Mouse (Mus musculus): ENCODE data around the gene Timm44.

Gene Timm44

DNA sequence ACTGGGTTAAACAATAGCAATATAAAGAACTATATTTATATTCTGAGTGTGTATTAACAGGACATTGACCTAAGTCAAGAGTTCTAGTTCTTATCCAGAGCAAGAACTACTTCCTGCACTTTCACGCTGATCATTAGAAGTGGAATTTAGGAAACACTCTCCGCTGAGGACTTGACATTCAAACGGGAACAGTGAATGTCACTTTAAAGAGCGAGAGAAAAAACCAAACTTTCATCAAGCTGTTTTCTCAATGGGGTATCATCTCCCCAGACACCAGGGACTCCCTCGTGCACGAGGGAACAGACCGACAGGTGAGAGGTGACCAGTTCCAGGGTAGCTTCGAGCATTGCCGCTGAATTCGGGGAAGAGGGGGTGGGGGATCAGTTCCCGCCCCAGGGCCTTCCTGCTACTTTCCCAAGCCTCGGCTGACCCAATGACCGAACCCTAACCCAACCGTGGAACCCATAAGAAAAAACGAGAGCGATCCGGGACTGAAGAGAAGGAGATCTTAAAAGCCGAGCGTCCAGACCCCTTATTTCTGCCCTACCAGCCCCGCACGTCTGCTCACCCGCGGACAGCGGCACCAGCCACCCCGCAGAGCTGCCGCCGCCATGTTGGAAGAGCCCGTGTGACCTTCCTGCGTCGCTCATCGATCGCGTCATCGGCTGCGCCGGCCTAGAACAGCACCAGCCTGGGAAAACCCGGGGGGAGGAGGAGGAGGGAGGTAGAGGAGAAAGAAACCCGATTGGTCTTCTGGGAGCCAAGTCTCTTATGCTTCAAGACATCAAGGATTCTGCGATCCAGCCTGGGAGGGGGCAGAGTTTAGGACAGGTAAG is at the start of gene Timm44:
TSS of gene Timm44 (minus strand) at position 639 of the 836 bp plus-strand sequence.
- peak; percentile 93 for DNase-seq

DNA sequence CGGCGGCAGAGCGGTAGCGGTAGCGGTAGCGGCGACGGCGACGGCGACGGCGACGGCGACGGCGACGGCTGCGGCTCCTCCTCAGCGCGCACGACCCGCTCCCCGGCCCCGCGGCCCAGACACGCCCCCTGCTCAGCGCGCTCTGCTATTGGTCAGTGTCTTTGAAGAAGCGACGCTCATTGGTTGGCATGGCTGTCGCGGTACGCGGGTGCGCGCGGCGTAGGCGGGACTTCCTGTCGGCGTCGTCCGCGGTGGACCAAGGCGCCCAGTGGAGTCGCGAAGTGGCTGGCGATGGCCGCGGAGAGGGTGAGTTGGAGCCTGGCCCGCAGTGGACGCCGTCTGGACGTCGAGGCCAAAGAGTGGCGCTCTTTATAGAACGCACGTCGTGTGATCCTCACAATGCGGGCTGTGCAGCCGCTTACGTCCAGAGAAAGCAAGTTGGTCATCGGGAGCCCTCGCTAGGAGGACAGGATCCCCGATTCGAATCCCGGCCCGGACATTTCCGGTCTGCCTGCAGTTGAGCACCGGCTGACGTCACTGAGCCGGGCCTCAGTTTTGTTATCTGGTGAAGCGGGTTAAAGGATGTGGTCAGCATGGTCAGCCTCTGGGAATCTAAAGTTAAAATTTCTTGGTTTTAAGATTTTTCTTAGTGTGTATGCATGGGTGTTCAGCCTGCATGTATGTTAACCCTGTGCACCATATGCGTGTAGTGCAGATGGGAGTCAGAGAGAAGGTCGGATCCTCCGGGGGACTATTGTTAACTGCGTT is 49.5 kb upstream of the Timm44 start, which contains the start of the genes Ccl25 and Elavl1:
TSS of gene Ccl25 (plus strand) at position 228 of the 768 bp plus-strand sequence.
TSS of gene Elavl1 (minus strand) at position 431 of the 768 bp plus-strand sequence.
- peak; percentile 97 for DNase-seq

DNA sequence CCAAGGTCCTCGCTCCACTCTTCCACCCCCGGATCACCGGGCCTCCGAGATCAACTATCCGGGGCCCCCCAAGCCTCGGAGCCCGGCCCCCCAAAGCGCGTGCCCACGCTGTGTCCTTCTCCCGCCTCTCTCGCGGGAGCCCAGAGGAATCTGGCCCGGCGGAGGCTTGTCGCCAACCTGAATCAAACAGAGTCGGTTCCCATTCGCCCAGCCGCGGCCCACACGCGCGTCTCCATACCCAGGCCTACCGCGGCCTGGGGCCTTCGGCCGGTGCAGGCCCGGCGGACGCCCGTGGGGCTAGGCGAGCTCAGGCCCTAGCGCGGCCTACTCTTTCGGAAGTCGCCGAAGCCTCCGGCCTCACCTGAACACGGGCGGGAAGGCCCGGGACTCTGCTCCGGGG is 48.8 kb upstream of the Timm44 start:
- DNase-seq, result no peak

DNA sequence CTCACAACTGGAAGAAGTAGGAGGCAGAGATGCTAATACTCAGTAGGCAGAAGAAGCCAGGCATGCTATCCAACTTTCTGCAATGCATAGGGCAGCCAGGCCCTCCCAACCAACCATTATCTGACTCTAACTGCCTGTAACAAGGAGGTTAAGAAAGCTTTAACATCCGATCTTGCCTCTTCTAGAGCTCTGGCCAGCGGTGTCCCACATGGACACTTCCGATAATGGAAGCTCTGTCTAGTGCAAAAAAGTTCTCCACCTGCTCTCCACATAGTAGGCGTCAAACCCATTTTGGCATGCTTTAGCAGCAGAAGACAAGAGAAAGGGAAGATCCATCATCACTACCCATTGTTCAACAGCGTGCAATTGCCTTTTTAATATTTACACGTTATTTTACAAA is 48.2 kb upstream of the Timm44 start:
- DNase-seq, result no peak

DNA sequence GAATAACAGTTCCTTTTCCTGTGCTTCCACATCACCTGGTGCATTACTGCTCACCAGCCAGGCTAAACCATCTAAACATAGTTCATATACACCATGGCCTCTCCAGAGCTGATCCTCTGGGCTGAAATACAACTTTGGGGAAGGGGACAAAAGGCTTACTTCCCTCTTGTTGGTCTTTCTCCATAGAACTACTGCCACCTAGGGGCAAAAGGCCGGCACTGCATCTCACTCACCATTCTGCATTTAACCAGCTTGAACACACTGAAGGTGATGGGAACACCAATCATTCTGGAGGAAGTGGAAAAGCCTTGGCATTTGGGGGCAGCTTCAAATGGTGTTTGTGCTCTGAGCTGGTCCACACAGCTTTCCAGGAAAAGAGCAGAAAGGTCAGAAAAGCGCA is 46.8 kb upstream of the Timm44 start:
- peak; percentile 86 for DNase-seq

DNA sequence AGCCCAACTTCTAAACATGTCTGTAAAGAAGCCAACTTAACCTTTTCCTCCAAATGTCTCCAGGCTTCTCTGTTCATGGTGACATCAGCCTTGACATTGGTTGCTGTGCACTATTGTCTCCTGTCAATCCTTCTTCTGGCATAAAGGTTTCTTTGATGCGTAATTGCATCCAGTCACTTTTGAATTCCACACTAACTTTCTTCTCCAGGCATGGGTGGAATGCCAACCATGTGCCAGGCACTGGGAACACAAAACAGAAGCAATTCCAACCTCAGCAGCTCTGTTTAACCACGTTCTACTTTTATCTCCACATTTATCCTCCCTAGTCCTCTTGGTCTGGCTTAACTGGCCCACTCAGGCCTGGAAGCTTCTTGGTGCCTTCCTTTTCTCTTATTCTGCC is 45.3 kb upstream of the Timm44 start:
- DNase-seq, result no peak

DNA sequence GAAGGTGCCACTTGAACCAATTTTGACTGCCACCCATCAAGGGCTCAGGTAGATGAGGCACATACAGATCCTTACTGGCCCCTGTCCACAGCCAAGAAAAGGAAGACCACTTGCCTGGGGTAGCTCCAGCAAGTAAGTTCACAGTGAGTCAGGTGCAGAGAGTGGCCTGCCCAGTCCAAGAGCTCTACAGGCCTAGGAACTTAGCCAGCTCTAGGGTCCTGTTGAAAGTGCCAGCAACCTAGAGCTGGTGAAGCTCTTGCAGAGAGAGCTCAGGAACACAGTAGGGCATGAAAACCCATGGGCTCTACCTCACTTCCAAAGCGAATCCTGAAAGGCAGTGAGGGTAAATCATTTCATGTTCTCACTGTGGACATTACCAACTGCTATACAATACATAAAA is 44.7 kb upstream of the Timm44 start:
- DNase-seq, result no peak

DNA sequence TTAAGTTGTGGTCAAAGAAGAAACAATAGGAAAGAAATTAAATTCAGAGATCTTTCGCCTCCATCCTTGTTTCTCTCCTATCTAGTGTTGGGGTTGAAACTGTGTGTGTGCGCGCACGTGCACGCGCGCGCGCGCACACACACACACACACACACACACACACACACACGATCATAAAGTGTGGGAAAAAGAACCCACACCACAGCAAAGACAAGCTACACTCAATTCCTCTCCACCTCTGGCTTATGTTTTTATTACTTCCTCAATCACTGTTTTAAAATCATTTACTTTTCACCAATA is 43.8 kb upstream of the Timm44 start:
- no peak for DNase-seq

DNA sequence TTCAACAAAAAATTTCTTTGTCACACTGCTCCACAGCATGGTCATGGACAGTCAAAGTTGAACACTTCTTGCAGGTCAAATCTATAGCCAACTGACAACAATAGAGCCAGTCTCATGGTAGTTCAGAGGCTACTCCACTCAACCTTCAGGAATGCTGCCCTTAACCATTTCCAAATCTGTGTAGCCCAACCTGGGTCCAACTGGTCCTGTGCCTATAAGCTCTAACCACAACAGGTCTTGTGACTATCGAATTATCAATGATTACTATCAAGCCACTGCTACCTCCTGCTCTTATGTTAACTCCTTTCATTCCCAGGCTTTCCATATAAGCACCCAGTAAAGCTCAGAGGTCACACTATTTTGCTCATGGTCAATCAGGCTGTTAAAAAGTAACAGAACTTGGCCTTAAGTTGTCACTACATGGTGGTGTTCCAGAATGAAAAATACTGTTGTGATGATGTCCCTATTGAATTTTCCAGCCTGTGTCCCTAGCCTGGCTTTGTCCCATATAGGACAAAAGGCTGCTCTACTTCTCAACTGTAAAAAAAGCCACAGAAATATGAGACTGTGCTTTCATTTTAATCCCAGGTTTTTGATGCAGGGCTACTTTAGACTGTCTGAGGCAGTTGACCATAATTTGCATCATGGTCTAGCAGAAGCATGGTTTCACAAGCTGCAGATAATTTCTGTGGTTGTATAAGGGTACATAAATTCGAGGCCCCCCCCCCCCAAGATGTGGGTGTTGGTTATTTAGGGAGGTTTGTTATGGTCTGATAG is 43.3 kb upstream of the Timm44 start:
- DNase-seq, result no peak

DNA sequence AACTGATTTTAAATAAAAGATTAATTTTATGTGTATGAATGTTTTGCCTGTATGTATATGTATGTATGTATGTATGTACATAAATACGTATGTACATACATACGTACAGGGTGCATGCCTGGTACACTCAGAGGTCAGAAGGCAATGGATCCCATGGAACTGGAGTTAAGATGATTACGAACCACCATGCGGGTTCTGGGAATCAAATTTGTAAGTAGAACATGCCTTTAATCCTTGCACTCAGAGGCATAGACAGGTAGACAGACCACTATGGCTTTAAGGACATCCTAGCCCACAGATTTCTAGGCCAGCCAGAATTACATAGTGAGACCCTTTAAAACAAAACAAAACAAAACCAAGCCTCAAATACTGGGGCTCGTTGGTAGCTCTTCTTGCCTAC is 42.4 kb upstream of the Timm44 start:
- DNase-seq, result no peak

DNA sequence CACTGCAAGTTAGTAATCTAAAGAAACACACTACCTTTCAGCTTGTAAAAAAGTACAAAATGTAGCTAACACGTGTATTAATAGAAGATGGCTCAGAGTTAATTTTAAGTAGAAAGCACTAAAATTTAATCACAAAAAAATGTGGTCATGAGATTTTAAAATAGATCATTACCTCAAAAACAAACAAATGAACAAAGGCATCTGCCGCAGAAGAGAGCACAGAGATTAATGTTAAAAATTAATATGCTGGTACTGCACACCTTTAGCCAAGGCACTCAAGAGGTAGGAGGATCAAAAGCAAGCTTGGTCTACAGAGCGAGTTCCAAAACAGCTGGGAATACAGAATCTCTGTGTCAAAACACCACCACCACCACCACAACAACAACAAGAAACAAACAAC is 39.1 kb upstream of the Timm44 start:
- DNase-seq, result no peak

DNA sequence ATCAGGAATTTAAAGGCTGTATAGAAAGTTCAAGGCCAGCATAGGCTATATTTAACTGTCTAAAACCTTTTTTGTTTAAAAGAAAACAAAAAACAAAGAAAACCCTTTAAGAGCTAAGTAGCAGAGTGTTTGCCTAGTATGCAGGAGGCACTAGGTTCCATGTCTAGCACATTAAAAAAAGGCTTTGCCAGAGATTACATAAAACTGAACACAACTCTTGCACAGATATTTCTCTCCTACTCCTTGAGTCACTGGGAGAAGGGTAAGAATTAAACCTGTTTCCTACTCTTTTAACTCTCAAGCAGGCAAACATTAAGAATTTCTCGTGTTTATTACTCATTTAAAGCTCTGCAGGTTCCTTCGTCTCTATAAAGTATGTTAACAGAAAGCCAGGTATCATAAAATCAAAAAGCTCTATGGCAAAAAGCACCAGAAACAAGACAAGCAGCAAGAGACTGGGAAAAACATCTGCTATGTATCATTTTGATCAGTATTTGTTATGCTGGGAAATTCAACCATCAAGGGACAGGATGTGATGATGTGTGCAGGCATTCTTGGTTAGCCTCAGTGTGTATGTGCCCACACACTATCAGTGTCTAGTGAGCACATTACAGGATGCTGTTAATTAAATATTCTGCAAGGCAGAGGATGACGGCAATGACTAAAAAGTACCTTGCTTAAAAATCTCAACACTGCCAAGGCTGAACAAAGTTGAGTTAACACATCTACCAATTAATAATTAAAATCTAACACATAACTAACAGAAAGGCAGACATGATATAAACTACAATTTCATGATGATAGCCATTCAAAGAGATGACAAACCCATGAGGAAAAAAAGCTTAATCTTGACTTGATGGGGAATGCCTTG is 37.8 kb upstream of the Timm44 start:
- DNase-seq, result no peak

DNA sequence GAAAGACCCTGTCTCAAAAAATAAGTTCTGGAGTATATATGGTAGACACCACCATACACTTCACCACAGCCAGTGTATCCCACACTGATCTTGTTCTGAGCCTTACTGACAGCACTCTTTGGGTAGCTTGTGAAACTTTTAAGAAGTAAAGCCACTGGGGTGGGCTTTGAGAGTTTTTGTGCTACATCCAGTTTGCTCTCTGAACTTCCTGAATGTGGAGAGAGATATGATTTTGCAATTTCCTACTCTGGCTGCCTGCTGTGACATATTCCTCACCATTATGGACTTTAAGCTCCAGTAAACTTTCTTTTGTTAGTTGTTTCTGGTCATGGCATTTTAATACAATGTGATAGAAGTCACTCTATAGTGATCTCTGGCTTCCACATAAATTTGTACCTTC is 36.4 kb upstream of the Timm44 start:
- DNase-seq, result no peak

DNA sequence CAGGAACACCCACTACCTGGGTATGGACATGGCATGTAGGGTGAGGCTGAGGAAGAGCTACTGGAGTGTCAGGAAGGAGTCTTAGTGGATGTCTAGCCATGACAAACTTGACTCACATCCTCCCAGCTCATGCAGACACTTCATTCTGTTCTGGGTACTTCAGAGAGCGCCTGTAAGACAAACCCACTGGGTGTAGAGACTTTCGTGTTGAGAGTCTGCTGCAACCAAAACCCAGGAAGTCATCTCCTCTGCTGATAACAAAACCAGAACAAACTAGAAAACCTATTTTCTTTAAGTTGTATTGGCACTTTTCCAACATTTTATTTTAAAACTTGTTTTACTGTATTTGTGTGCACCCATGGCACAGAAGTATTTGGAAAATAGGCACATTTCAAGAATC is 30.1 kb upstream of the Timm44 start:
- no peak for DNase-seq

DNA sequence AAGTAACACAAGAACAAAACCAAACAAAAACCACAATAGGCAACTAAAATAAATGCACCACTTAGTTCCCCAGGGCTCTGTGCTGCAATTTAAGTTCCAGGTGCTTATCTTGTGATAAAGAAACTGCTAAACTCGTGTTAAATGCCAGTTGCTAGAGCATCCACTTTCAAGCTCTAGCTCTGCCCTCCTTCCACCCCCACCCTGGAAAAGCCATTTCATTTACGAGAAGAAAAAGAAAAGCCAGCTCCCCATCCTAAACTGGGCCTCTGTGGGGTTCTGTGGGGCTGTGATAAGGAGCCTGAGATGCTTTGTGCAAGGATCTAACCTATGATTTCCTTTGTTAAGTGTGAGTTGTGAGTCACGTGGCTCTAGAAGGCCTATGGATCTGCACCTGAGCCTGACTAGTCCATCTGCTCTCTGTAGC is 28.4 kb upstream of the Timm44 start:
- DNase-seq, result no peak

DNA sequence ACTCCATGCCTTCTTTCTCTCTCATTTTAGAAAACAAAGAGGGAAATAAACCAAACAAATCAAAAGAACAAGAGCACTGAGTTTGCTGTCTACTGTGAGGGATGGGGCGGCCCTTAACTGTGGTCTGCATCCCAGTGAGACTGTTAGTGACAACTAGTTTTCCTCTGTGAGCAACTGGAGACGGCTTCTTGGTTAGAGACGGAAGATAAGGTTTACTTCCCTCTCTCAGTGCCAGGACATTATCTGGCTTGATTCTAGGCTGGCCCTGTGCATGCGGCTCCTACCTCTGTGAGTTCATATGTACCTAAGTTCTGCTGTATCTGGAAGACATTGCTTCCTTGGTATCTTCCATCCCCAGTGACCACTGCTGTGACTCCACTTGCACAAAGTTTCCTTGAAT is 22.1 kb upstream of the Timm44 start:
- DNase-seq, result no peak

DNA sequence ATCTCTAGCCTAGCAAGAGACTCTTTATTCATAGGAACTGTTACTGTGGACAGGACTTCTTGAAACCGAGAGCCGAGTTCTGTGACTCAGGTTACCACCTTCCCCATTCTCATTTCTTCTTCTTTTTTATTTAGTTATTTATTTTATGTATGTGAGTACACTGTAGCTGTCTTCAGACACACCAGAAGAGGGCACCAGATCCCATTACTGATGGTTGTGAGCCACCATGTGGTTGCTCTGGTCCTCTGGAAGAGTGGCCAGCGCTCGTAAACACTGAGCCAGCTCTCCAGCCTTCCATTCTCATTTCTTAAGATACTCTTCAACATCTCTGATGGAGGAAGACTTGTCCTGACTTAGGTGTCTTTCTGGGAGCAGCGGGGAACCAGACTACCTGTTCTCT is 17.0 kb upstream of the Timm44 start:
- no peak for DNase-seq

DNA sequence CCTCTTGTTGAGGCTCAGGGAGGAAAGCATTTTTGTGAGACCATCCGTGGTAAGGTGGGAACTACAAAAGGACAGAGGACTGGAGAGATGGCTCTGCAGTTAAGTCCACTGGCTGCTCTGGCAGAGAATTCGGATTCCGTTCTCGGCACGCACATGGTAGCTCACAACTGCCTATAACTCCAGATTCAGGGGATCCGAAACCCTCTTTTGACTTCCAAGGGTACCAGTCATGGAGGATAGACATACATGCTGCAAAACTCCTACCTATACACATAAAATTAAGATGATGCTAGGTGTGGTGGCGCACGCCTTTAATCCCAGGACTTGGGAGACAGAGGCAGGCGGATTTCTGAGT is 375 bp upstream of the Timm44 start:
- DNase-seq, result no peak

DNA sequence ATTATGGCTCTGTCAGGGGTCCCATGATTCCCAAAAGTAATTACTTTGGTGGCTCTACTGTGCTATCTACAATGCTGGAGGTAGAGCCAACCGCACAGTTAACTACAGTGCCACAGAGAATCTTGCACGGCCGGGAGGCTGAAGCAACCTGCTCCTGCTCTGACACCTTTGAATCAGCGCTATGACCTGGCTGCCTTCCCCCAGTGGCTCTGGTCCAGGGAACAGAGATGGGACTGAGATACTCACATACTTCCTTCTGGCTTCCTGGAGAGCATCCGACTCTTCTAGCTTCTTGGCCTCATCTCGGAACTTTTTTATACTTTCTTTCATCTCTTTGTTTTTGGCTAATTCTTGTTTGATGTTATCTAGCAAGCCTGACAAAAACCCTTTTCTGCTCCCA is 6.1 kb downstream of the Timm44 start:
- no peak for DNase-seq

DNA sequence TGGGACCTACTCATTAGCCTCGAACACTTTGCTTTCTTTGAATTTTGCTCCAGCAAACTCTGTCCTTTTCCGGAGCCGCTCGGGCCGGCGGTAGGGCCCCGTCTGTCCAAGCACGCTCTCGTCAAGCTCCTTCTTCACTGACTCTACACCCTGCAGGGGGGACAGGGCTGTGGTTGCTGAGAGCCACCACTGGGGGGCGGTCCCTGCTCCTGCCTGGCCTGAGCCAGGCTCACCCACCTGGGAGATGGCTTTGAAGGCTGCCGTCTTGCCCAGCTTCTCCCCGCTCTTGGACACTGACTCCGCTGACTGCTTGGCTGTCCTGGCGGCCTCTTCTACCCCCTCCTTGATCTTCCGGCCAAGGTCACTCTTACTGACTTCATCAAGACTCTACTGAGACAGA is 8.1 kb downstream of the Timm44 start:
- no peak for DNase-seq

DNA sequence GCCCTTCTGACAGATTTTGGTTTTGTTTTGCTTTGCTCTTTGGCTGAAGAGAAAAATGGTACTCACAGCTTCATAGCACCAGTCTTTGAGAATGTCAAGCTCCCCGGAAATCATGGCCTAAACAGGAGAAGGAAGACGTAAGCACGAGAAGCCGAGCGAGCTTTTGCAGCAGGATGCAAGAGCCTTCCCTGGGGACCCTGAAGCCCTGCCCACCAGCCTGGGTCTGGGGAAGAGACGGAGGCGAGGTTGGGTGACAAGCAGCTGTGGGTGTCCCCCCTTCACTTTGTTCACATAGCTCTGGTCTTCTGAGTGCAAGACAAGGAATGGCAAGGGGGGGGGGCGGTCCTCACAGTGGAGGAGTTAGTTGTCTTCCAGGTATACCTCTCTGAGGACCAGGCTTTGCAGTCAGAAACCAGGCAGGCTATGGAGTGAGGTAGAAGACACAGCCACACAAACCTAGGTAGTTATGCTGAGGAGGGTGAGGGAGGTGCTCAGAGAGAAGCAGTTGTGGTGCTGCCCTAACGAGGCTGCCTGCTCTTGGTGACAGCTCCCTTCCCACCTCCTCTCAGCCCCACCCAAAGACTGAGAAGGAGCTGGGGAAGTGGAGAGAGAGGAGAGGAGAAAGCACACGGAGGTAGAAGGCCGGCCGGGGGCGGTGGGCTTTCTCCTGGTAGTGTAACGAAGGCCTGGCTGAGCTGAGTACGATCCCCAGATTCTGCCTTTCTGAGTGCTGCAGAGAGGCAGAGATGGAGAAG is 10.4 kb downstream of the Timm44 start:
- no peak for DNase-seq
